Mouse (Mus musculus) kidney, embryonic 15.5 days (tissue): Measurements from ENCODE around the gene Alms1. TPM values are rescaled to one million over a fixed set of nuclear protein-coding genes. Genes with fewer than 3 reads are reported as not detected.

Experiments used
- microRNA-seq: library from miRNA; unstranded; fragments of <30 nt; microRNA quantifications from one replicate; pipeline ENCODE4, GENCODE M21; 2016
- polyA plus RNA-seq: library from polyadenylated mRNA; unstranded; fragments of >200 nt; fragmentation: Nextera tagmentation; extraction: Ambion mirVana; gene quantifications from 2 replicates; pipeline ENCODE4 v1.2.1, GENCODE M21; 2015

The Alms1 gene
- polyA plus RNA-seq, 1 experiment from 2014 or later, result 6.1 TPM

Small RNA genes lying within 50 kb of the gene (microRNA-seq; reads per million reads assigned to microRNA genes)
- gene Gm27317, result not detected

Other genes with a start within 250 kb of the Alms1 start
- gene Rab11fip5, start 212.9 kb upstream of the Alms1 start, polyA plus RNA-seq, result 12.1 and 13.8 TPM in 2 replicates
- not detected in 2 replicates for gene Noto, start 163.6 kb upstream of the Alms1 start, polyA plus RNA-seq
- 69.3 and 75.1 TPM in 2 replicates for gene Smyd5, start 155.5 kb upstream of the Alms1 start, polyA plus RNA-seq
- gene Cct7, start 136.0 kb upstream of the Alms1 start, polyA plus RNA-seq, result 543 and 552 TPM in 2 replicates
- 37.2 and 38.3 TPM in 2 replicates for gene Pradc1, start 135.6 kb upstream of the Alms1 start, polyA plus RNA-seq
- 0.08 and 0.18 TPM in 2 replicates for gene Fbxo41, start 84.5 kb upstream of the Alms1 start, polyA plus RNA-seq
- gene Egr4, start 73.9 kb upstream of the Alms1 start, polyA plus RNA-seq, result not detected in 2 replicates
- not detected in 2 replicates for gene Nat8f7, start 125.7 kb downstream of the Alms1 start, polyA plus RNA-seq
- gene Nat8f3, start 178.2 kb downstream of the Alms1 start, polyA plus RNA-seq, result 0.13 TPM in 1 of 2 replicates, not detected in the other
- 0.24 TPM in 1 of 2 replicates, not detected in the other for gene Nat8f6, start 233.4 kb downstream of the Alms1 start, polyA plus RNA-seq
- not detected in 2 replicates for gene Nat8f5, start 233.4 kb downstream of the Alms1 start, polyA plus RNA-seq
- 1.3 TPM in 2 replicates for gene Nat8, start 244.6 kb downstream of the Alms1 start, polyA plus RNA-seq